Comparison of ENCODE assay signal across 19 mouse cellular contexts in genomic region chr12:25110682-25111078, GRCm38 (mm10). TPM values are rescaled to one million over a fixed set of nuclear protein-coding genes. Genes with fewer than 3 reads are reported as not detected.
A peak's percentile ranks its signal among the peaks of the same experiment; 100 is the strongest.
DNase-seq lines count a peak whose midpoint lies in the region; ATAC-seq and TF ChIP-seq lines count a peak whose summit lies in the region.
"Had no signal": no experiment of that assay in that cellular context is flagged by ENCODE, and none has a peak within 500 bp of the region (broad histone marks: within the 10 kb centered on the region; RNA-seq: fewer than 3 reads in every experiment).

No protein-coding gene starts in this region.

- H3K9ac ChIP-seq in heart, embryonic 13.5 days, result no peak overlapping the region
- H3K9ac ChIP-seq in liver, postnatal 0 days (replicated peaks), result no peak overlapping the region
- H3K9ac ChIP-seq: forebrain, postnatal 0 days; kidney, embryonic 15.5 days; neural tube, embryonic 15.5 days had no signal

- peaks cover 10% of the 10 kb centered on the region for H3K4me1 ChIP-seq in heart, embryonic 13.5 days
- H3K4me1 ChIP-seq in liver, postnatal 0 days (ENCODE audit: insufficient read depth), result peaks cover 11% of the 10 kb centered on the region
- H3K4me1 ChIP-seq: neural tube, embryonic 15.5 days had no signal

- H3K4me3 ChIP-seq in heart, embryonic 13.5 days, result no peak overlapping the region
- no peak overlapping the region for H3K4me3 ChIP-seq in liver, postnatal 0 days (ENCODE audit: low read depth, low read length)
- H3K4me3 ChIP-seq: kidney, embryonic 15.5 days; neural tube, embryonic 15.5 days had no signal

- peaks cover 4% of the 10 kb centered on the region for H3K9me3 ChIP-seq in heart, embryonic 13.5 days
- H3K9me3 ChIP-seq in liver, postnatal 0 days (ENCODE audit: low read length), result no peaks in the 10 kb centered on the region
- H3K9me3 ChIP-seq: kidney, embryonic 15.5 days; neural tube, embryonic 15.5 days had no signal

- no peak for TF ChIP-seq CTCF in liver, postnatal 0 days (IDR thresholded peaks at IDR 0.05; ENCODE audit: low read depth)

- 65% methylated on average over 7 of the region's 7 CpGs for WGBS in heart, embryonic 13.5 days
- 66% methylated on average over 7 of the region's 7 CpGs for WGBS in liver, postnatal 0 days (ENCODE audit: insufficient replicate concordance)

- no peaks in the 10 kb centered on the region for H3K36me3 ChIP-seq in heart, embryonic 13.5 days
- no peaks in the 10 kb centered on the region for H3K36me3 ChIP-seq in liver, postnatal 0 days (replicated peaks; ENCODE audit: insufficient read depth, low read length)
- H3K36me3 ChIP-seq: kidney, embryonic 15.5 days; neural tube, embryonic 15.5 days had no signal

- no peak for ATAC-seq in heart, embryonic 13.5 days (ENCODE audit: extremely low read depth, insufficient number of reproducible peaks, low FRiP score, low TSS enrichment)
- ATAC-seq in liver, postnatal 0 days, result peak; percentile 35
- ATAC-seq: intestine, embryonic 16.5 days had no signal

- no peak overlapping the region for H3K4me2 ChIP-seq in heart, embryonic 13.5 days
- no peak overlapping the region for H3K4me2 ChIP-seq in liver, postnatal 0 days (ENCODE audit: low read depth, low read length)
- H3K4me2 ChIP-seq: kidney, embryonic 15.5 days; neural tube, embryonic 15.5 days had no signal

- H3K27ac ChIP-seq in heart, embryonic 13.5 days (replicated peaks), result peak overlapping the region; percentile 36; the same call in 1 of the 2 replicates
- peak overlapping the region; percentile 53 for H3K27ac ChIP-seq in liver, postnatal 0 days (ENCODE audit: low read depth)
- H3K27ac ChIP-seq: kidney, embryonic 15.5 days; neural tube, embryonic 15.5 days had no signal

- no peak for TF ChIP-seq EP300 in liver, postnatal 0 days (IDR thresholded peaks at IDR 0.05; ENCODE audit: low read depth)

- DNase-seq in adrenal gland, adult 2 months, result peak; percentile 72
- DNase-seq in adrenal gland, adult 8-10 months, result no peak
- DNase-seq in heart, adult 18-20 months, result no peak
- DNase-seq in liver, postnatal 0 days, result no peak
- no peak for DNase-seq in liver
- no peak for DNase-seq in cerebellum, adult 9-11 months
- no peak for DNase-seq in ovary, postnatal 10 days (ENCODE audit: low spot score)
- DNase-seq: cerebellum, adult 11 months; forebrain, postnatal 0 days; gastrocnemius, postnatal 36 days; lung, postnatal 14 days; midbrain, embryonic 14.5 days; right cerebral cortex, postnatal 14 days; spleen, adult 18-20 months had no signal

- H3K27me3 ChIP-seq in heart, embryonic 13.5 days (replicated peaks), result no peaks in the 10 kb centered on the region
- no peaks in the 10 kb centered on the region for H3K27me3 ChIP-seq in liver, postnatal 0 days (ENCODE audit: insufficient read depth, low read length)
- H3K27me3 ChIP-seq: kidney, embryonic 15.5 days; neural tube, embryonic 15.5 days; Patski had no signal

RNA-seq across cellular contexts. Expression of gene Id2, which starts 13.7 kb away (rescaled TPM):
- 100 to 1,000 TPM; 314 to 605 TPM for total RNA-seq in adrenal gland, adult 2 months (2021)
- 408 and 447 TPM in 2 replicates for polyA plus RNA-seq in adrenal gland, adult 2 months (2012; rRNA removed)
- 100 to 1,000 TPM; 302 to 463 (median 440) TPM for total RNA-seq in adrenal gland, adult 8-10 months (2022)
- 255 and 280 TPM in 2 replicates for polyA plus RNA-seq in heart, embryonic 13.5 days (2015; fragmentation: Nextera tagmentation; extraction: Ambion mirVana)
- 10 to 100 TPM in 1 of 2 experiments, 1 to 10 TPM in 1; 8.8 to 13.0 TPM for total RNA-seq in heart, adult 18-20 months (2021)
- 245 and 376 TPM in 2 replicates for polyA plus RNA-seq in liver, postnatal 0 days (2015; fragmentation: Nextera tagmentation; extraction: Ambion mirVana)

Comparison
In these comparisons a context has a peak if more than half of its experiments do, and no peak if none do; other contexts are left out.
1. RNA of gene Id2, which starts 13.7 kb away (total RNA-seq): 314 to 605 TPM in adrenal gland, adult 2 months and 302 to 463 TPM in adrenal gland, adult 8-10 months; 8.8 to 13.0 TPM in heart, adult 18-20 months; every median in the first group is over 10 times any median in the second.